Mouse (Mus musculus) c-Kit-positive CD71-positive TER-119-negative erythroid progenitor cells, embryonic 14.5 days (primary cell): ENCODE data around the gene Zup1.
"Not testable (repeated sequence)": the region's sequence is repeated elsewhere in the genome, so short reads cannot be mapped to it uniquely, and the experiment has no call there.

Experiments used
- DNase-seq: peaks from one replicate; pipeline ENCODE4 v3.0.0-alpha.2; 2013; ENCODE audit warnings: low read depth

Zup1 gene

DNA sequence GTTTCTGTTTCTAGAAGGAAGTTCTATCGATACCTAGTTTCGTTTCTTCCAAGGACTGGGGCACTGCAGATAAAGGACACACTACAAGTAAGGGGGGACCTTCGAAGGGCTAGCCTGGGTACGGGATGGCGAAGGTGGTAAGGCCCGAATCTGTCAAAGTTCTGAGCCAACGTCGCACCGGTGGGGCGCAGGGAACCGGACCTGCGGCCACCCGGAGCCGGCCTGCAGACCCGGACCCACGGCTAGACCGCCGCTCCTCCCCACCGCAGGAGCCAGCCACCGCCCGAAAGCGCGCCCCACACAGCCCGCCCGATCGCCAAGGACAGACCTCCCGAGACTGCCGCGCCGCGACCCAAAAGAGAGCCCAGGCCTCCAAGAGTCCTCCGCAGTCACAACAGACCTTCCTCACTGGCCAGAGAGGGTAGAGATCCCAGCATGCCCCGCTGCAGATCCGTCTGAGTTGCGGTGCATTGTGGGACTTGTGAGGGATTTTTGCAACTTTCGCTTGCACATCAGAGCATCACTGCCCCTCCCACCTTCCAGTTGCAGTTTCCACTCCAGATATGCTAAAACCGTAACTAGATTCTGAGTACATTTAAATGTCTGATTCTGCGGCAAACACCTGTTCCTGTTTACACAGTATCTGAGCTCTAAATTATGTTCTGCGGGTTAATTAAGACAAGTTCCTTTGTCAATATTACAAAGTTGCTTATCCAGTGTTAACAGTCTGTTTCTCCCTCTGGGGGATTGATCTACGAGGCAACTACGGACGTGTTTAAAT lies at the start of gene Zup1:
Zup1 (minus strand) TSS at position 467 of the 781 bp plus-strand sequence.
- DNase-seq = peak; percentile 86

DNA sequence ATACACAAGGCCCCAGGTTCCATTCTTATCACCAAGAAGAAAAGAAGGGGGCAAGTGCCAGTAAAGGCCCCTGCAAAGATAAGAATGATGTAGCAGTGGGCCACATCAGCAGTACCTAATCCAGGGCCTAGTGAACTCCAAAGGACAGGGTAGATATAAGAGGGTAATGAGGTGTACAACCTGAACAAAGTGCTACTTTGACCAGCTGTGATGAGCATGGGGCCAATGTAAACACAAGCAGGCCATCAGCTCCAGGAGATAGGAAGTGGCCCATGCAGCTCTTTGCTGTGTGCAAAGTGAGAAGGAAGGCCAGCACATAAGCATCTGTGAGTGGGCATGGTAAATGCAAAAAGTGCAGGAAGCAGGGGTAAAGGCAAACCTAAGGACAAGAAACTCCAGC lies 47.3 kb upstream of the Zup1 start:
- DNase-seq = no peak

DNA sequence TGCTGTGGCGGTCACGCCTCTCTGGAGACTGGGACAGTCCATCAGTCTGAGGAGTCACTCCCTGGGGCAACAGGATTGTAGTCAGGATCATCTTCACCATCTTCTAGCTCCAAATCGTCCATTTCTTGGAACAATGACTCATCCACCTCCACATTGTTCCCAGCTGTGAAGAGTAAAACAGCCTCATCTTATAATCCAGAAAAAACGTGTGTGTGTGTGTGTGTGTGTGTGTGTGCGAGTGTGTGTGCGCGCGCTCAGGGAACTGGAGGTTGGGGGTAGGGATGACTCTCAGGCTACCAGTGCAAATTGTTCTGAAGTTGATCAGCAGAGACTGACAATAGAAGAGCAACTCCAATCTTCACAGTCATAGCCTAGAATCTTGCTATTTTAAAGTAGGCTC lies 45.6 kb upstream of the Zup1 start:
- DNase-seq = not testable (repeated sequence)

DNA sequence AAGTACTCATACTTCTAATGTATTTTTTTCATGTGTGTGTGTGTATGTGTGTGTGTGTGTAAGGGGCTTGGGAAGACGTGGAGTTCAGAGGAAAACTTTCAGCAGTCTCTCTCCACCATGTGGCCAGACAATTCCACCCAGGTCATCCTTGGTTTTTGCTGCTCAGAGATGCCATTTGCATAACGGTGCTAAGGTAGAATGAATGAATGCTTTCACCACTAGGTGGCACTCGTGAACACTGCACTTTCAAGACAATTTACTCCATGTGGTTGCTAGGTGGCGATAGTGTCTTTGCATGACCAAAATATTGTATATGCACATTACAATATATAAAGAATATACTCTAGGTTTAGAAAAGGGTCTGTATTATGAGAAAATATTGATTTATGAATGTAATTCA lies 35.7 kb upstream of the Zup1 start:
- peak; percentile 75 for DNase-seq

GRCm38 (mm10) chr10:33974781-33975494 lies 23.9 kb upstream of the Zup1 start:
- DNase-seq = no peak

DNA sequence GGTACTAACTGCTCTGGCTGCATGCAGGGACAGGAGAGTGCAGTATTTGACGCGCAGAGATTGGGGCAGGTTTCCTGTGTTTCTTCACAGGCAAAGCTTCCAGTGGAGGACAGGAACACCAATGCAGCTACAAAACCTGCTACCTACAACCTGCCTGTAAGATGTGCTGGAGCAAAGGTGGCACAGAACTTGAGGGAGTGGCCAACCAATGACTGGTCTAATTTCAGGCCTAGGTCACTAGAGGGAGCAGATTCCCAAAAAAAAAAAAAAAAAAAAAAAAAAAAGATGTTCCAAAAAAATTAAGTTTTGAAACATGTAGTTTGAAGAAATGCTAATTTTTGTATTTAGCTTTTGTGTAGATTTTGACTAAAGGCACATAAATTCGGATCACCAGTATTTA lies 1.4 kb upstream of the Zup1 start:
- no peak for DNase-seq

- DNase-seq = no peak
These were observed 4.7 kb downstream of the Zup1 start for GRCm38 (mm10) chr10:33946336-33946735.

- no peak for DNase-seq
These were observed 5.7 kb downstream of the Zup1 start for GRCm38 (mm10) chr10:33945390-33945789.

- DNase-seq = no peak
These were observed 10.4 kb downstream of the Zup1 start for GRCm38 (mm10) chr10:33940702-33941101.

DNA sequence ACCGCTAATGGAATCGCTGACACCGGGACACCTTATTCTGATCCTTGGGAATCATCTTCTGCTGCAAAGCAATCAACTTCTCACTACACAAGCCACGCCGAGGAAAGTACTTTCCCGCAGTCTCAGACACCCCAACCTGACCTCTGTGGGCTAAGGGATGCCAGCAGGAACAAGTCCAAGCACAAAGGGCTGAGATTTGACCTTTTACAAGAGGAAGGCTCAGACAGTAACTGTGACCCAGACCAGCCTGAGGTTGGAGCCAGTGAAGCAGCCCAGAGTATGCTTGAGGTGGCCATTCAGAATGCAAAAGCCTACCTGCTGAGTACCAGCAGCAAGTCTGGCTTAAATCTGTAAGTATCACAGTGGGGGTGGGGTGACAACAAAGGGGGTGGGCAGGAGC lies 45.6 kb downstream of the Zup1 start:
- DNase-seq = no peak

- DNase-seq = no peak
These were observed 46.3 kb downstream of the Zup1 start, which contains the start of gene Rsph4a for GRCm38 (mm10) chr10:33904530-33905481. Rsph4a (plus strand) TSS chr10:33905111.

DNA sequence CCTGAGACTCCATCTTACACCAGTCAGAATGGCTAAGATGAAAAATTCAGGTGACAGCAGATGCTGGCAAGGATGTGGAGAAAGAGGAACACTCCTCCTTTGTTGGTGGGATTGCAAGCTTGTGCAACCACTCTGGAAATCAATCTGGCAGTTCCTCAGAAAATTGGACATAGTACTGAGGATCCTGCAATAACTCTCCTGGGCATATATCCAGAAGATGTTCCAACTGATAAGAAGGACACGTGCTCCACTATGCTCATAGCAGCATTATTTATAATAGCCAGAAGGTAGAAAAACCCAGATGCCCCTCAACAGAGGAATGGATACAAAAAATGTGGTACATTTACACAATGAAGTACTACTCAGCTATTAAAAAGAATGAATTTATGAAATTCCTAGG lies 49.5 kb downstream of the Zup1 start:
- DNase-seq = not testable (repeated sequence)

GRCm38 (mm10) chr10:33882411-33882810 lies 68.7 kb downstream of the Zup1 start:
- DNase-seq = not testable (repeated sequence)

DNA sequence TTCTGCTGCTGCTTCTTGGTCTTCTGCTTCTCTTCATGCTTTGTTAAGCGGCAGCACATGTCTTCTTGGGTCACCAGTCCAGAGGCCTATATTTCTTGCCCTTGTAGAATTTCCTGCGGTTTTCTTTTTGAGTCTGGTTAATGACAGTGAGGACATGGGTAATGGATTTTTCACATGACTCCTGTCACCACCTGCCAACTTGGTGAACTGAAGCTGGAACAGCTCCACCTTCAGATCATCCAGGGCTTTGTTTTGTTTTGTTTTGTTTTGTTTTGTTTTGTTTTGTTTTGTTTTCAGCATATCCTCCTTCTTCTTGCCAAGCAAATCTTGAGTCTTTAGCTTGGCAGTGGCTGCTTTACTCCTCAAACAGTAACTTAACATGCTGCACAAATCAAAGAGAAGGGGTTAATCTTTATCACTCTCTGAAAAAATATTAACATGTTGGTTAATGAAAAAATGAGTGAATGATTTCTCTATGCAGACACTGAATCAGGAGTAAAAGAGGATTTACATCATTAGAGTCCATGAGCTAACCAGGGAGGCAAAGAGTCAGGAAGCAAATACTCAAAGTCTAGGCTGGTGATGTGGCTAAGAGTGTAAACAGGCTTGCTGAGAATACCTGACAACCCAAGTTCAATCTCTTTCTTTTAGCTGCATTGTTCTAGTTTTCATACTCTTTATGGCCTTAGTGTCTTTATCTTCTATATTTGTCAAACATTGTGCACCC lies 78.2 kb downstream of the Zup1 start:
- DNase-seq = no peak

DNA sequence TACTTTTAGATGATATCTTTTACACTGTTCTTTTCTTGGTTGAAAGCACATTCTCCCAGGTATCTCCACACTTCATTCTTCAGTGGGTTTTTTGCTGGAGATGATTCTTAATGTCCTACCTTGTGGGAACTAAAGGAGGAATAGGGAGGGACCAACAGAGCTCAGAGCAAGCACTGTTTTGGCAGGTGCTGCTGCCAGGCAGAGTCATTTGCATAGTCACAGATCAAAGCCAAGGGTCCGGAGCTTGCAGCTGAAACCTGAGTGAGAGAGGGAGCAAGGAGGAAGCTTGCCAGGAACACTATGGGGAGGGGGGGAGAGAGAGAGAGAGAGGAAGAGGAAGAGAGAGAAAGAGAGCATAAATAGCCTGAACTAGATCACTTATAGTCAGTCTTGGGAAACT lies 80.6 kb downstream of the Zup1 start:
- DNase-seq = no peak
